Mouse (Mus musculus) gonadal fat pad, adult 2 months (tissue): ENCODE results near the gene Pik3r2. TPM values are rescaled to one million over a fixed set of nuclear protein-coding genes. Genes with fewer than 3 reads are reported as not detected.

ENCODE experiments used
- DNase-seq: peaks from one replicate; pipeline ENCODE4 v3.0.0-alpha.2; 2012; ENCODE audit warnings: low read depth
- polyA plus RNA-seq: library from polyadenylated mRNA; depleted of rRNA; stranded (reverse); fragments of >200 nt; gene quantifications from 2 replicates; pipeline ENCODE4 v1.2.3, GENCODE M21; 2012

The Pik3r2 gene
- polyA plus RNA-seq, 1 experiment, result 92.1 TPM

DNA sequence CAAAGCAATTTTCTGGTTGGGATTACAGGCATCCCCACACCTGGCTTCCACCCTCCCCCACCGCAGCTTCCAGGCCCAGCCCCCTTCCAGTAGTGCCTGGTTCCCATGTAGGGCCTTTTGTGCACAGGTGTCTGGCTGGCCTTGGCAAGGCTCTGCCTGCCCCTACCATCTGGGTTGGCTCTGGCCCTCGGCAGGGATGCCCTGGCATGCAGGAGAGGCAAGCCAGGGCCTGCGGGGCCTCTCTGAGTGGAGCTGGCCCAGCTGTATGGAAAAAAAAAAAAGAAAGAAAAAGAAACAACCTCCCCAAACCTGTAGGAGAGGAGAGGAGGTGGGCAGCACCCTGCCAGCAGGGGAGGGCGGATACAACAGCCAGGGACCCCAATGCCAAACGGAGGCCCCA lies 3.1 kb downstream of the Pik3r2 start:
- no peak for DNase-seq

DNA sequence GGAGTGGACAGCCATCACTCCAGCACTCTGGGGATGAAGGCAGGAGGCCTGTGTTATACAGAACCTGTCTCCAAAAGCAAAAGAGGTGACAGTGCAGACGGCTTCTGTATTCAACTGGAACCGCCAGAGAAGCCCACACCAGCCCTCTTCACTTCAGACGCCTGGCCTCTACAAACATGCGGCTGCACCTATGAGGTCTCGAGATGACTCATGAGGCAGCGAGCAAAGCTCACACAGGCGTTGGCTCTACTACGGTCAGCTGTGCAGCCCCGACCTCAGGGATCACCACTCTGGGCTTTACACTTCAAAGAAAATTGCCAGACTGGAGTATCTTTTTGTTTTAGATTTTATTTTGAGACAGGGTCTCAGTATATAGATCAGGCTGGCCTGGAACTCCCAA lies 3.6 kb downstream of the Pik3r2 start:
- no peak for DNase-seq

DNA sequence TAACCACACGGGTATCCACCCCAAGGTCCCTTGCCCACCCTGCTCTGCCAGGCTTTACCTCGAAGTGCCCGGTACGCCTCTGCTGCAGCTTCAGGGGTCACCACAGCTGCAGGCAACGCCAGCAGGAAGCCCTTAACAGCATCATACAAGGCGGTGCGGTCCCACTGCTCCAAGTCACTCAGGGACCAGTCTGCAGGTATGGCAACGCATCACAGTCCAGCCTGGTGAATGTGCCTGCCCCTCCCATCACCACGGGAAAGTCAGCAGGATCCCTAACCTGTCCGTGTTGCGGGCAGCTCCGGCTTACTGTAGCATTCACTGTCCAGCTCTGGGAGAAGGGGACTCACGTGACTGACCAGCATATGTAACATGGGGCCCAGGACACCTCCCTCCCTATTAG lies 4.4 kb downstream of the Pik3r2 start:
- DNase-seq, result no peak

DNA sequence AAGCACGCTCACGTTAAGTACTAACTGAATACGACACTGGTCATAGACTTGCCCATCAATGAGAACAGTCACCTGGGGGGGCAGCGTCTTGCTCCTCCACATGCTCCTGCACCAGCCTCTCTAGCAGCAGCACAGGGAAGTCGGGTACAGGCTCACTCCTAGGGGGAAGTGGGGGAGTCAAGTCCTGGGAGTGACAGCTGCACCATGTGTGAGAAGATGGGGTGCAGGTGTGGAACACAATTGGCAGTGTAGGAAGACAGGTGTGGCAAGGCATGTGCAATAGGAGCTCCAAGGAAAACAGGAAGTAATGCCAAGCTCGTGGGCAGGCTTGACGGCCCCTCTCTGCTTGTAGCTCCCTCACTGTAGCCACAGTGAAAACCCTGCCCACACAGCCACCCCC lies 5.3 kb downstream of the Pik3r2 start:
- no peak for DNase-seq

DNA sequence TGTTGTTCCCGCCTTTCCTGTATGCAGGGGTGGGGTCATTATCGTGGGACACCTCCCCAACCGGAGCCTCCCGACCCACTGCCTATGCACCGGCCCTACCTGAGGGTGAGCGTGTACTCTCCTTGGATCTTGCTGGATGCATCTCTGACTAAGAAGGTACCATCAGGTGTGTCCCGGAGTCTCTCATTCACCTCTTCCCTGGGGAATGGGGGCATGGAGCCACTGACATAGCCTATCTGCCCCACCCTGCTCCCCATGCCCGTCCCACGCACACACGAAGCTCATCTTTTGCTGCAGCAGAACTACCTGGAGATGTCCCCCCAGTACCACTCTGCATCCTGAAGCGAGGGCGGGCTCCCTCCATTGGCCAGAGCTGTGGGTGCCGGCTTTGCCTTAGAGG lies 5.8 kb downstream of the Pik3r2 start:
- no peak for DNase-seq

DNA sequence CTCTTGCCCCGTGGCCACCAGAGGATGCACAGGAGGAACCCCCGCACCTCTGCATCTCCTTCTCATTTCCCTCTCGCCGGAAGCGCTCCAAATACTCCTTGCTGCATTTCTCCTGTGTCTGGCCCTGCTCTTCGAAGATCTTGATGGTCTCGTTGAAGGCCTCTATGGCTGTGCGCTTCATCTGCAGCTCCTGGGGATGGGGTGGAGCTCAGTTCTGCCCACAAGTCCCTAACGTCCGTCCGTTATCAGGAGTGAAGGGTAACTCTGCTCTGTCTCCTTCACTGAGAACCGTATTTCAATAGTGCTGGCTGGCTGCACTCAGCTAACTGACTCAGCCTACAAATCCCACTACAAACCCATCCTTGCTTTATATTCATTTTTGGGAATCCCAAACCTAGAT lies 6.7 kb downstream of the Pik3r2 start:
- DNase-seq, result no peak

DNA sequence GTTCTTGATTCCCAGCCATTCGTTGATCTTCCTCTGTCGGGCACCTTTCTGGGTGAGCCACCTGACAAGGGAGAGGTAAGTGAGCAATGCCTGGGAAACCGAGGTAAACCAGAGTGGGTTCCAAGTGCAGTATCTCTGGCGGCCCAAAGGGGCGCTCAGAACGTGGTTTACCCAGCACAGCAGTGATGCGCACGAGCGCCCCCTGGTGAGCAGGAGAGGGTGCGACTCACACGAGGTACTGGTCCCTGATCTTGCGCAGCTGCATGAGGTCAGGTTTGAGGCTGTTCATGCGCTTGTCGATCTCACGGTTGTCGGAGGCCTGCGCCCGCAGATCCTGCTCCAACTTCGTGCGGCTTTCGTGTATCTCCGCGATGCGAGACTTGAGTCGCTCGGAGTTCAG lies 7.2 kb downstream of the Pik3r2 start:
- no peak for DNase-seq

DNA sequence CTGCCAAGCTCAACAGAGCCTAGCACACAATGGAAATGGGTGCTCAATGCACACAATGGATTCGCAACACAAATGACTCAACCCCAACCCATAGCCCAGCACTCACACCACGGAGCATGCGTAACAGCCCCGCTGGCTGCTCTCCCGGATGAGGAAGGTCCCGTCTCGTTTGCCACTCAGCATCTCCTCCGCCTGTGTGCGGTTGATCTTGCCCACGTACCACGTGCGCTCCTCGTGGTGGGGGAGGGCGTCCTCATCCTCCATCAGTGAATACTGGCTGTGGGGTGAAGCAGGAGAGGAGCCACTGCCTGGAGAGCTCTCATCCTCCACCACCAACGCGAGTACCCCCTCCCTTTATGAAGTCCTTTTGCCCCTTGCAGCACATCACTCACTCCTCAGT lies 7.6 kb downstream of the Pik3r2 start:
- no peak for DNase-seq

DNA sequence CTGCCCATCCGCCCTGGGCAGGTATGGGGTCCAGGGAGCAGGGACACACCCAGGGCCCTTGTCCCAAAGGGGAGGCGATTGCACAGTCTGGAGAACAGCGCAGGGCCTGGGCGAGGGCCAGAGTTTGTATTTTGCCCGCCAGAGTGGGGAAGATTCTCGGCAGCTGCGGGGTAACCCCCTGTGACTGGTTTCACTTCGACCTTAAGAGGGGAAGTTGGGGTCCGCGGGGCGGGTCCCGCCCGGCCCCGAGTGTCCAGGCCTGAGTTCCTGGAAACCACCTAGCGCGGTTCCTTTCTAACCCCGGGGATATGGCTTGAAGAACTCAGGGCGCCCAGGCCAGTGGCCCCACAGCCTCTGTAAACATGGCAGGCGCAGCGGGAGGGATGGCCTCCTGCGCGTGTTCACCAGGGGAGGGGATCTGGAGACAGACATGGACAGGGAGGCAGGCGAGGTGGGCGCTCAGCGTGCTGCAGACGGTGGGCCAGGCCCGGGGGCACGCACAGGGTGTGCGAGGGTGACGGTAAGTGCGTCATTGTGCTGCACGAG lies 8.2 kb downstream of the Pik3r2 start:
- no peak for DNase-seq

DNA sequence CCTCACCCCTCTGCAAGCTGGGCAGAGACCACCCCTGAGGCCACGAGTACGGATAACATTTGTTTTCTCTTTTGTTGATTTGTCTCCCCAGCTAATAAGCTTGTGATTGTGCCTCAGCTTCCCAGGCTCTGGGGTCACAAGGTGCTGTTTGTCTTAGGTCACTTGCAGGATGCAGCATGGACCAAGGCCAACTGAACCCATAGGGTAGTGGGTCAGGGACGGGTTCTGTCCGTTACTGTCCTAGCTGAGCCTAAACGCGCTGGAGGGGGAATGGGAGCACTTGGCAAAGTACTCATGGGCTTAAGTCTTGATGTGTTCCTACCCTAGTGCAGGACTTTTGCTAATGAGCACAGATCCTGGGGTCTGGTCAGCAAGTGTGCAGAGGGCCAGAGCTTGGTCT lies 9.0 kb downstream of the Pik3r2 start:
- no peak for DNase-seq

DNA sequence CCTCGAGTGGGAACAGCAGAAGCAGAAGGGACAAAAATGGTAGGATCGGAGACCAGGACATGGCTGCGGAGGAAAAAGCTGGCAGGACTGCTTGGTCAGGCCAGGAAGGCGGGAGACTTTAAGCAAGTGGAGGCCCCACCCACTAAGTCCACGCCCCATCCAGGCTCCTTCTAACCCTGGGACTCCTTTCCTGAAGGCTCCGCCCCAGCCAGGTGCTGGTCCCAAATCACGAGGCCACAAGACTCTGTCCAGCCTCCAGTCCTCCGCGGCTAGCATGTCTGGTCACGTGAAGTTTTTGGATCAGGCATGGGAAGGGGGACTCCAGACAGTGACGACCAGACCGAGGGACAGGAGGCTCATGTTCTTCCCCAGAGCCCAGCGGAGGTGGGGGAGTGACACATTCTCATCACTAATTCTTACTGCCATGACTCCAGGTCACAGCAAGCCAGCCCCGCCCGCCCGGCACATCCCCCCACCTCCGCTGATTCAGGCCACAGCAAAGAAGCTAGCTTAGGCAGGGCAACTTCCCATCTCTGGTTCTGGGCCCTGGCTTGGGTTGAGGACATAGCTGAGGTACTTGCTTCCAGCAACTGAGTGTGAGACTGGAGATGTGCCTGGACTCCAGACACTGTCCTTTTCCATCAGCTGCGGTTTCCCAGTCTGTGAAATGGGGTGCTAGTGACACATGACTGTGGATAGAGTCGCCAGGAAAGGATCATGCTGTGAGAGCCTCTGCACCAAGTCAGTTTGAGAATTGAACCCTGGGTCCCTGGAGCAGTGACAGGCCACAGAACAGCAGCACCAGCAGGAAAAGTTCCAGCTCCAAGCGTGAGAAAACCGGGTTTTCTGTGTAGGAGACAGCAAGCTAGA lies 9.7 kb downstream of the Pik3r2 start:
- no peak for DNase-seq

DNA sequence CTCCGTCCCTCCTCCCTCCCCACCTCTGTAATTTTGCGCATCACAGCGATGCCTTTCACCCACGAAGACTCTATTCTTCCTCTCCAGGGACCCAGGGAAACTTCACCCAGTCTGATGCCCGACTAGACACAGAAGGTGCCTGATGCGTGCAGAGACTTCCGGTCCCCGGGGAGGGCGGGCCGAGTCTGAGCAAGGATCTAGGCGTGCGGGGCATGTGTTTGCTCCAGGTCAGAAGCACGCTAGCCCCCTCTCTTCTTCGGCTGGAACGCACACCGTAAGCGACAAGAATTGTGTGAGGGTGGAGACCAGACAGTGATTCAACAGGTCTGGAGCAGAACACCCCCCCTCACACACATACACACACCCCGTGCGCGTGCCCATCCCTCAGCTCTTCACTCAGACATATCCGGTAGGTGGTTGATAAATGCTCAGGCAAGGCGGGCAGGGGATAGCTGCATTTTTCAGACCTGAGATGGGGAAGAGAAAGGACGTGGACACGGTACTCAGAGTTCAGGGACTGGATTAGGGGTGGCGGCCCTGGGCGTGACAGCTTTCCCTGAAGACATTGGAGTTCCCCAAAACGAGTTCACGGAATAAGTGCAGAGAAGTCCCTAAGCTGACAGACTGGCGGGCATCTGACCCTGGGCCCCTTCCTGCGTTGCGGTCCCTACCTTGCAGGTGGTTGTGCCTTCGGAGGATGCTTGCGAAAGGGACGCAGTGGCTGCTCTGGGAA lies 10.5 kb downstream of the Pik3r2 start:
- DNase-seq, result no peak

DNA sequence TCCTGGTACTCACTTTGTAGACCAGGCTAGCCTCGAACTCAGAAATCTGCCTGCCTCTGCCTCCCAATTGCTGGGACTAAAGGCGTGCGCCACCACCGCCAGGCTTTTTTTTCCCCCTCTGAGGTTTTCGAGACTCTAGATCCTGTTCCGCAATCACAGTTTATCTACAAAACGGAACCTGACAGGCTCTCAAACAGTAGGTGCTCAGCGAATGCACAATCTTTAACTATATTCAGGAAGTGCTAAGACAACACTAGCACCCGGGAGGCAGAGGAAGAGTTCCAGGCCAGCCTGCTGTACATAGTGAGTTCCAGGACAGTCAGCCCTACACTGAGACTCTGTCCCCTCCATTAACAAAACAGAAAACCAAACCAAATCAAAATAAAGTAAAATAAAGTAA lies 11.2 kb downstream of the Pik3r2 start:
- no peak for DNase-seq

DNA sequence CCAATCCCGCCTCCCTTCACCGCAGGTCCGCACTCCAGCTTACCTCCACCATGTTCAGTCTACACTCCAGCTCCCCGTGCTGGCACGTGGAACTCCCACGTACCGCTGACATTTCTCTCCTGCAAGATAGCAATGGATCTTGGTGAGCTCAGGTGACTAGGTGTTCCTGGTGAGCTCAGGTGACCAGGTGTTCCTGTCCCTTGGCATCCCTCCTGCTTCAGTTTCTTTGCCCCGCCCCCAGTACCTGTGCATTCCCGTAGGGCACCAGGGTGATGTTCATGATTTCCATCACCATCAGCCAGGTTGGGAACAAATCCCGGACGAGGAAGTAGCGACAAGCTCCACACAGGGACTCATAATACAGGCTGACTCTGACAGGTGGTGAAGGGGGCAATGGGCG lies 11.8 kb downstream of the Pik3r2 start:
- no peak for DNase-seq

DNA sequence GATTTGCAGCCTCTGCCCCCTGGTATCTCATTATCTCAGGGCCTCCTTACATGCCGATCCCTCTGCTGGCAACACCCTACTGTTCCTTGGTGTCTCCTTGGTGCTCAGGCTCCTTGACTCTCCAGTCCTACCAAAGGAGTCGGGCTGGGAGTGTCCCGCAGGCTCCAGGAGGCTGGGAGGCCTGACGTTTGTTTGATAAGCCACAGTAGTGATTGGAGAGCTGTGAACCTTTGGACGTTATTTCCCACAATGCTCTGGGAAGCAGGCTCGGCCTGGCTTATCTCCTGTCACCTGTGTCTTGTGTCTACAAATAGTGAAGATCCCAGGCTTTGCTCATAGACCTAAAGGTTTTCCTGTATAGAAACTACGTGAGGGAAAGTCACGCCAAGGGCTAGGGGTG lies 12.5 kb downstream of the Pik3r2 start:
- DNase-seq, result no peak

DNA sequence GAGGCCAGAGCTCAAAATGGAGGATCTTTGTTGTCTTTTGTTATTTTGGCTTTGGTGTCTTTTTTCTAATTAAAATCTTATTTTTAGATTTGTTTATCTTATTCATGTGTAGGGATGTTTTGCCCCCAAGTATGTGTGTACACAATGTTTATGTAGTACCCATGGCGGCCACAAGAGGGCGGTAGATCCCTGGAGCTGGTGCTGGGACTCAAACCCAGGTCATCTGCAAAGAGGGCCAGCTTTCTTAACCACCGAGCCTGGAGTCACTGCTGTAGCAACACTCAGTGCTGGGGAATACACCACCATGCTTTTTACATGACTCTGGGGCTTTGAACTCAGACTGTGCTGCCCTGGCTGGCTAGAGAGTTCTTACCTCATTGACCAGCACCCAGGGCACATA lies 13.2 kb downstream of the Pik3r2 start:
- DNase-seq, result no peak

DNA sequence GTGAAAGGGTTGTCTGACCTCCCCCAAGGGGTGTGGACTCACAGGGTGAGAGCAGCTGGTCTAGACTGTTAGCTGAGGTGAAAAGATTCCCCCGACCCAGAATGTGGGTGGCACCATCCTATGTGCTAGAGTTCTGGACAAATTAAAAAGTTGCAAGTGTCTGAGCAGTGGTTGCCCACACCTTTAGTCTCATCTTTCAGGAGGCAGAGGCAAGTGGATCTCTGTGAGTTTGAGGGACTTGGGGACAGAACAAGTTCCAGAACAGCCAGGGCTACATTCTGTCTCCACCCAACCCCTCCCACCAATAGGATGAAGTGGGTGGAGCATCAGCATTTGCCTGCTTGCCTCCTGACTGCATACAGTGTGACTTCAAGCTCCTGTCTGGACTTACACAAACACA lies 14.4 kb downstream of the Pik3r2 start:
- DNase-seq, result no peak

DNA sequence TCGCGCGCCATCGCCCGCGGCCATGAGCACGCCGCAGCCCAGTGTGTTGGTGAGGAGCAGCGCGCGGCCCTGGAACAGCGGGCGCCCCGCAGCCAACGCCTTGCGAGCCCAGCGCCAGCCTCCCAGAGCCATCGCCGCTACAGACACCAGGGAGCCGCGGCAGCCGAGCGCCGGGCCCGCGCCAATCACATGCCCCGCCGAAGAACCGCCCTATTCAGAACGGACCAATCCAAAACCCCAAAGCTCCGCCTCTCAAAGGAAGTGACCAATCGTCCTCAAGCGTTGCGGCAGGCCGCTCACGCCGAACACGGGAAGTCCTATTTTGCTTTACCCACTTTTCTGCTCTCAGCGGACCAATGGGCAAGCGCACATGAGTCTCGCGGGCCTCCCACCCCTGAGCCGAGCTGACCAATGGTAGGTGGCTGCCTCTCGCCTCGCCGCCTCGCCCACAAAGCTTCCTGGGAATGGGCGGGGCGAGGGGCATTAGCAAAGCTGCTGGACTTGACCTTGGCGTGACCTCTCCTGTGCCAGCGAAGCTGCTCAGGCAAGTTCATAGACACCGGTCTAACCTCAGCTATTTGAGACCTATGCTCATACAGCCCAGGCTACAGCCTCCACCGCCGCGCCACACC lies 15.6 kb downstream of the Pik3r2 start, which contains the start of gene Mpv17l2:
Gene Mpv17l2 (minus strand): TSS at position 172 of the 632 bp plus-strand sequence.
- DNase-seq, result no peak

DNA sequence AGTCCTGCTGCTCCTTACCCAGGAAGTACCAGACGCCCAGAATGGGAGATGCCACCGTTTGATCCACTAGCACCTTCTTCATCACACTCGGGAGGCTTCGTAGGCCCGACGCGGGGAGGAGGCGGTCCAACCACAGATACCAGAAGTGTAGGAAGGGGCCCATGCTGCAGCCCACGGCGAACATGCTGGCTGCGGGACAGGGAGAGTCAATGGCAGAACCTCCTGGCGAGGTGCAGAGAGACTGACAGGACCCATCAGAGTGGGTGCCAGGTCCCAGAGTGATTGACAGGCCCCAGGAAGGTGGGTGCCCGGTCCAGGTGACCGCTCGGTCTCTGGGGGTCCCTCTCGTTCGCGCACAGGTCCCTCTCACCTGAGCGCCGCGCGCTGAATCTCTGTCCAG lies 16.2 kb downstream of the Pik3r2 start:
- DNase-seq, result no peak

DNA sequence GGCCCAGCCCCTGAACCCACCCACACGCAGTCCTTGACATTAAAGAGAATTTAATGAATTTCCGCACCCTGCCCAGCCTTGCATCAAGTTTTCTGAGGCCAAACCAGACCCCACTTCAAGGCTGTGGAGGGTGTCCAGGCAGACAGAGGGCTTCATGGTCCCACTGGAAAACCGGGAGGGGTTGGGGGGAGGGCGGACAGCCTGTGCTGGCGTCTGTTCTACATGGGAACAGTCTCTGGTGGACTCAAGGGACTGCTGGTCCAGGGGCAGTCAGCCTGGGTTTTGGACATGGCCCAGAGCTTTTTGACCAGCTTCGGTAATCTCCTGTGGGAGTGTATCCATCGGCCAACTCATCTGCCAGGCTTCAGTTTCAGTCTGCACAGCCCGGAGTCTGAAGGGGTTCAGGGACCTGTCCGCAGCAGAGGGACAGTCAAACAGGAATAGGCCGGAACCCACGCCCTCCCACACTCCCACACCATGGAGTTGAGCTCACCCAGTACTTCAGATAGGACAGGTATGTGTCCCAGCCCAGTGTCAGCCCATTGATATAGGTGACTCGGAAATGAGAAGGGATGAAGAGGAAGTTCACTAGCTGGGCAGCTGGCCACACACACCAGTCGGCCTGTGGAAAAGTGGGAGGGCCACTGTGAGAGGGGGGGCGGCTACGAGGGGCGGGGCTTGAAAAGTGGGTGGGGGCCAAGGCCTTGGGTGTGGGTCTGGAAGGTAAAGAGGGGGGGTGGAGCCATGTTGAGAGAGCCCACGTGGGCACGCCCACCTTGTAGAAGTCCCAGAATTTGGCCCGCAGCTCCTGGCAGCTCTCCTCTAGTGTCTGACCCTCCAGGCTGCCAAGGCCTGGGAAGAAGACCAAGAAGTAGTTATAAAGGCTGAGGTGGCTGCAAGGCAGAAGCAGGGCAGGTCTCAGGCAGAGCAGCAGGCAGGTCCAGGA lies 17.6 kb downstream of the Pik3r2 start:
- DNase-seq, result no peak

DNA sequence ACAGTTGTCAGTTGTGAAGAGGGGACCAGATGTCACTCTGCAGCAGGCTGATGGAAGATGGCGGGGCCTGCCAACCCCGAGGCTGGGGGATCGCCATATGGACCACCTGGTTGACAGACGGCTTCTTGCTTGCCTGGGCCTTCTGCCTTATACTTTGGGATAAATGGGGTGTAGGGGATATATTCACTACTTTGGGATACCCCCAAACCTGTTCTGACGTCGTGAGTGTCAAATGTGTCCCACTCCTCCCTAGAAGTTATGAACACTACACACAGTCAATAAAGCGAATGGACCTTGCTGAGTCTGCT lies 18.3 kb downstream of the Pik3r2 start:
- no peak for DNase-seq
